Mouse (Mus musculus) forebrain, postnatal 0 days (tissue): ENCODE measurements around the gene Syn3. TPM values are rescaled to one million over a fixed set of nuclear protein-coding genes. Genes with fewer than 3 reads are reported as not detected.

Experiments
- ATAC-seq: fragments of 200-750 bp; cut with Nextera tagmentation; 2 replicates; pipeline ENCODE4 v1.8.0; 2017; ENCODE audit warnings: mild to moderate bottlenecking, moderate library complexity
- DNase-seq: peaks from one replicate; pipeline ENCODE4 v3.0.0-alpha.2; 2015
- H3K27ac ChIP-seq: fragments of 300-500 bp; sonication (generic); 2 replicates; pipeline ENCODE4 v1.5.1; 2014; ENCODE audit warnings: low read depth, mild to moderate bottlenecking, antibody characterized with exemption, low read length, moderate library complexity, mixed read lengths
- H3K27me3 ChIP-seq: fragments of 300-500 bp; sonication (generic); 2 replicates; pipeline ENCODE4 v1.6.1; 2014; ENCODE audit warnings: mild to moderate bottlenecking, low read length, mixed read lengths; ENCODE audit not compliant: insufficient read depth
- H3K36me3 ChIP-seq: fragments of 300-500 bp; sonication (generic); 2 replicates; pipeline ENCODE4 v1.6.1; 2014; ENCODE audit warnings: mild to moderate bottlenecking, moderate library complexity; ENCODE audit not compliant: insufficient read depth
- H3K4me1 ChIP-seq: fragments of 300-500 bp; sonication (generic); 2 replicates; pipeline ENCODE4 v1.6.1; 2014; ENCODE audit warnings: antibody characterized with exemption; ENCODE audit not compliant: insufficient read depth
- H3K4me2 ChIP-seq: fragments of 300-500 bp; sonication (generic); 2 replicates; pipeline ENCODE4 v1.6.1; 2014; ENCODE audit warnings: low read depth, mild to moderate bottlenecking, moderate library complexity
- H3K4me3 ChIP-seq: fragments of 300-500 bp; sonication (generic); 2 replicates; pipeline ENCODE4 v1.5.1; 2014; ENCODE audit warnings: low read depth, low read length, mixed read lengths
- H3K9ac ChIP-seq: fragments of 300-500 bp; sonication (generic); 2 replicates; pipeline ENCODE4 v1.6.1; 2014; ENCODE audit warnings: mild to moderate bottlenecking
- H3K9me3 ChIP-seq: fragments of 300-500 bp; sonication (generic); 2 replicates; pipeline ENCODE4 v1.6.1; 2016; ENCODE audit warnings: low read length
- CTCF ChIP-seq: sonication (generic); IDR thresholded peaks from 2 replicates; pipeline ENCODE4 v1.5.1; 2016; ENCODE audit warnings: antibody characterized with exemption, control low read depth, low read depth
- WGBS: fragments of 180-500 bp; shearing (Covaris S2); extraction: QIAGEN DNeasy Blood & Tissue Kit; methylation state at CpG from one replicate; pipeline ENCODE4 v1.1.7; 2014; 5-methylcytosine and 5-hydroxymethylcytosine counted together
- polyA plus RNA-seq: library from polyadenylated mRNA; unstranded; fragments of >200 nt; fragmentation: Nextera tagmentation; extraction: Ambion mirVana; gene quantifications from 2 replicates; pipeline ENCODE4 v1.2.1, GENCODE M21; 2015
- total RNA-seq: library from RNA; depleted of rRNA; stranded (reverse); fragments of >200 nt; gene quantifications from 2 replicates; pipeline ENCODE4 v1.2.3, GENCODE M21; 2014

Gene Syn3
- total and polyA plus RNA-seq, 2 experiments from 2014 or later: 16.4 to 47.6 TPM

GRCm38 (mm10) chr10:86098363-86098762 lies 400.3 kb downstream of the Syn3 start:
- 86% methylated on average over 6 of the region's 6 CpGs for WGBS
- no peak for DNase-seq
- Histone ChIP-seq H3K36me3 (no peaks in the 10 kb centered on the region), H3K4me2 (no peak overlapping the region), H3K4me1 (no peaks in the 10 kb centered on the region), H3K9me3 (no peaks in the 10 kb centered on the region), H3K9ac (no peak overlapping the region), H3K4me3 (no peak overlapping the region), H3K27me3 (no peaks in the 10 kb centered on the region), H3K27ac (no peak overlapping the region)
- TF ChIP-seq CTCF: no peak
- ATAC-seq: no peak

- 76% methylated on average over 14 of the region's 14 CpGs for WGBS
- Histone ChIP-seq H3K4me2 (no peak overlapping the region), H3K9ac (no peak overlapping the region), H3K27me3 (no peaks in the 10 kb centered on the region), H3K4me3 (no peak overlapping the region), H3K27ac (no peak overlapping the region), H3K4me1 (no peaks in the 10 kb centered on the region), H3K36me3 (no peaks in the 10 kb centered on the region), H3K9me3 (no peaks in the 10 kb centered on the region)
- TF ChIP-seq CTCF: no peak
- DNase-seq: no peak
- no peak for ATAC-seq
These were observed 405.3 kb downstream of the Syn3 start for GRCm38 (mm10) chr10:86093109-86094035.

- H3K9ac ChIP-seq: no peak overlapping the region
- no peaks in the 10 kb centered on the region for H3K4me1 ChIP-seq
- no peaks in the 10 kb centered on the region for H3K27me3 ChIP-seq
- peak; percentile 54 for TF ChIP-seq CTCF
- no peaks in the 10 kb centered on the region for H3K36me3 ChIP-seq
- 45% methylated on average over 10 of the region's 10 CpGs for WGBS
- no peaks in the 10 kb centered on the region for H3K9me3 ChIP-seq
- no peak for DNase-seq
- no peak overlapping the region for H3K4me2 ChIP-seq
- H3K27ac ChIP-seq: no peak overlapping the region
- H3K4me3 ChIP-seq: no peak overlapping the region
- ATAC-seq: no peak
These were observed 406.8 kb downstream of the Syn3 start for GRCm38 (mm10) chr10:86091919-86092318.

GRCm38 (mm10) chr10:86079921-86080320 lies 418.8 kb downstream of the Syn3 start:
- 87% methylated on average over 9 of the region's 9 CpGs for WGBS
- no peak overlapping the region for H3K27ac ChIP-seq
- no peak for ATAC-seq

GRCm38 (mm10) chr10:86078761-86079160 lies 419.9 kb downstream of the Syn3 start:
- H3K27ac ChIP-seq: no peak overlapping the region
- no peaks in the 10 kb centered on the region for H3K4me1 ChIP-seq
- TF ChIP-seq CTCF: no peak
- no peak overlapping the region for H3K4me3 ChIP-seq
- no peaks in the 10 kb centered on the region for H3K27me3 ChIP-seq
- H3K4me2 ChIP-seq: no peak overlapping the region
- WGBS: 54% methylated on average over 2 of the region's 2 CpGs
- H3K36me3 ChIP-seq: no peaks in the 10 kb centered on the region
- no peak for DNase-seq
- H3K9ac ChIP-seq: no peak overlapping the region
- no peak for ATAC-seq
- no peaks in the 10 kb centered on the region for H3K9me3 ChIP-seq

More at GRCm38 (mm10) chr10:86079921-86080320, 418.8 kb downstream of the Syn3 start:
- Histone ChIP-seq H3K27me3 (no peaks in the 10 kb centered on the region), H3K4me2 (no peak overlapping the region), H3K9me3 (no peaks in the 10 kb centered on the region), H3K4me1 (no peaks in the 10 kb centered on the region), H3K4me3 (no peak overlapping the region), H3K36me3 (no peaks in the 10 kb centered on the region), H3K9ac (no peak overlapping the region)
- no peak for TF ChIP-seq CTCF
- DNase-seq: no peak

- DNase-seq (no peak), ATAC-seq (no peak)
- Histone ChIP-seq H3K36me3 (peaks cover 3% of the 10 kb centered on the region; the same call in 1 of the 2 replicates), H3K27me3 (no peaks in the 10 kb centered on the region), H3K9me3 (no peaks in the 10 kb centered on the region), H3K27ac (no peak overlapping the region), H3K9ac (no peak overlapping the region), H3K4me3 (no peak overlapping the region), H3K4me1 (no peaks in the 10 kb centered on the region), H3K4me2 (no peak overlapping the region)
- TF ChIP-seq CTCF: no peak
- WGBS: 88% methylated on average over 2 of the region's 2 CpGs
These were observed 421.4 kb downstream of the Syn3 start for GRCm38 (mm10) chr10:86077272-86077671.

GRCm38 (mm10) chr10:86074971-86075711 lies 423.6 kb downstream of the Syn3 start:
- no peaks in the 10 kb centered on the region for H3K9me3 ChIP-seq
- no peak overlapping the region for H3K27ac ChIP-seq
- no peaks in the 10 kb centered on the region for H3K27me3 ChIP-seq
- H3K4me1 ChIP-seq: no peaks in the 10 kb centered on the region
- no peak overlapping the region for H3K4me2 ChIP-seq
- ATAC-seq (no peak), DNase-seq (no peak)
- WGBS: 84% methylated on average over 9 of the region's 9 CpGs
- no peak overlapping the region for H3K4me3 ChIP-seq
- H3K36me3 ChIP-seq: peaks cover 10% of the 10 kb centered on the region; the same call in 1 of the 2 replicates
- no peak overlapping the region for H3K9ac ChIP-seq
- TF ChIP-seq CTCF: peak; percentile 42; the same call in 1 of the 2 replicates
